Mouse (Mus musculus) embryonic fibroblast, embryonic 13.5 days (primary cell): Measurements from ENCODE around the gene Cyfip2.

ENCODE experiments used
- CTCF ChIP-seq: IDR thresholded peaks from 2 replicates; pipeline ENCODE4 v1.5.1; 2011; ENCODE audit warnings: mild to moderate bottlenecking, control low read depth, low read length, moderate library complexity, borderline replicate concordance; ENCODE audit not compliant: insufficient read depth
- POLR2A ChIP-seq: IDR thresholded peaks from 2 replicates; pipeline ENCODE4 v1.6.1; 2011; ENCODE audit warnings: low read depth, mild to moderate bottlenecking, control low read depth, low read length, moderate library complexity

DNA sequence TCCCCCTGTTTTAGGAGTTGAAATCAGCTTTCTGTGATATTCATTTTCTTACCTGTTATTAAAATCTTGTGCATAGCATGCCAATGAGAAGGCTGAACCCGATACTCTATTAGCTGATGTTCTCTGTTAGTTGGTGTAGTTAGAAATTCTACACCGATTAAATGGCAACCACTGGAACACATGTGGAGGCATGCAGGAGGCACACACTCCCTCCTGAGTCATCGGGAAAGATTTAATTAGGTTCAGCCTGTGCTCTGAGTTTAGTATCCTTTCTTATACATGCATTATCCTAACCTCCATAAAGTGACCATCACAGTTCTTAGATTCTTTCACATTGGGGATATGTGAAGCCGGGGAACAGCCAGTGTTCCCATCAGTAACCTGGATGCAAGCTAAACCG lies 87.3 kb downstream of the Cyfip2 start:
- TF ChIP-seq CTCF: no peak
- TF ChIP-seq POLR2A: no peak
